Mouse (Mus musculus): ENCODE data around the gene Zfp692.
"Not testable (repeated sequence)": the region's sequence is repeated elsewhere in the genome, so short reads cannot be mapped to it uniquely, and the experiment has no call there.

The Zfp692 gene

DNA sequence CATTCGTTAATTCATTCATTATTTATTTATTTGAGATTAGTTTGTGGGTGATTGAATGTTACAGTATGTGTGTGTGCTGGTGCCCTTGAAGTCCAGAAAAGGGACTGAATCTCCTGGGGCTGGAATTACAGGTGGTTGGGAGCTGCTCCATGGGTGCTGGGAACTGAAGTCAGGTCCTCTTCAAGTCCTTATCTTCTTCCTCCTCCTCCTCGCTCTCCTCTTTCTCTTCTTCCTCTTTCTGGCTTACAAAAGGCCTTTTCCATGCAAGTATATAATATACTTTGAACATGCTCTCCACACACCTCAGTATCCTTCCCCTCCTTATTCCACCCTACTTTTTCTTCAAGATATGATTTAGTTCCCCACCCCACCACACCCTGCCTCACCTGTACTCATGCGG is 50.2 kb downstream of the Zfp692 start:
- no peak for DNase-seq

DNA sequence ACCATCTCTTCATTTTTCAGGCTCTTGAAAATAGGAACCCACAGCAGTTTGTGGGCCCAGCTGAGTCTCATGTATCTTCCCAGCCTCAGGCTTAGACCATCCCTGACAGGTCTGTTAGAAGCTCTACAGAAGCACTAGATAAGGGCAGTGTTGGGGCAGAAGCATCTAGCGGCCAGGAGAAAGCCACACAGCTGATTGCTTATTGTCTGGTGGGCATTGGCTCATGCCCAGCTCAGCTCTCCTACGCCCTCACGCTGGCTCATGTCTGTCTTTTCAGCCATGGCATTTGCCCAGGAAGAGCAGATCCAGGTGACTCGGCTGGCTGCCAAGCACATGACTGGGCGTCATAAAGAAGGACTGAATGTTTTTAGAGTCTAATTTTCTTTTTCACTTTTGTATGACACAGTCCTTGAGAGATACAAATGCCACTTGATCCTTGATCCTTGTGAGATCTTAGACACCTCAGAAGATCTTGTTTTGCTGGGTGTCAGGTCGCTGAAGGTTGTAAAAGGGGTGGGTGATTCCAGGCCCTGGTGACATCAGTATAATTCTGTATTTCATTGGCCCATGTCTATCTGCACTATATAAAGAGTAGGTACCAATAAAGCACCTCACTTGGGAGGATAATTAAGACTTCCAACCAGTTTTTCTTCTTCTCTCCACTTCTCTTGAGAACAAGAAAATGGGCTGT is 51.1 kb downstream of the Zfp692 start:
- peak; percentile 19 for DNase-seq

DNA sequence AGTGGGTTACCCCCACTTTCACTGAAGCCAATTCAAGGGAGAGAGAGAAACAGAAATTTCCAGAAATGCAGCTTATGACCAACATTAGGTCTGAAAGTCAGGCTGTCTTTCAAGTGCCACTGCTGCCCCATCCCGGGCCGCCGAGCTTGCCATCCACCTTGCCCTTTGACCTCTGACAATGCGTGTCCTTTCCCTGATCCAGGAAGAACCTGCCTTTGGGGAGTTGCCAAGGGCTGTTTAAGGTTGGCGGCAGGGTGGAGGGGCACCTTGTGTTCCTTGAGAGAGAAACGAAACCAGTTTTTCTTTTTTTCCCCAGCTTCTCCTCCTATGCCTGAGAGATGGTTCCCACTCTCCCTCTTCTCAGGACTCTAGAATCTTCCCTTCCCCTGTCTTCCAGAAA is 55.7 kb downstream of the Zfp692 start:
- DNase-seq, result not testable (repeated sequence)
